Mouse (Mus musculus): Measurements from ENCODE around the gene Yy2. TPM values are rescaled to one million over a fixed set of nuclear protein-coding genes. Genes with fewer than 3 reads are reported as not detected.
A peak's percentile ranks its signal among the peaks of the same experiment; 100 is the strongest.

Yy2 gene
- 0.77 TPM for polyA plus RNA-seq (2012; fragmentation: generic; extraction: Trizol)
- long read RNA-seq, experiment 1, result 0 reads
- long read RNA-seq, experiment 2, result 0 reads

DNA sequence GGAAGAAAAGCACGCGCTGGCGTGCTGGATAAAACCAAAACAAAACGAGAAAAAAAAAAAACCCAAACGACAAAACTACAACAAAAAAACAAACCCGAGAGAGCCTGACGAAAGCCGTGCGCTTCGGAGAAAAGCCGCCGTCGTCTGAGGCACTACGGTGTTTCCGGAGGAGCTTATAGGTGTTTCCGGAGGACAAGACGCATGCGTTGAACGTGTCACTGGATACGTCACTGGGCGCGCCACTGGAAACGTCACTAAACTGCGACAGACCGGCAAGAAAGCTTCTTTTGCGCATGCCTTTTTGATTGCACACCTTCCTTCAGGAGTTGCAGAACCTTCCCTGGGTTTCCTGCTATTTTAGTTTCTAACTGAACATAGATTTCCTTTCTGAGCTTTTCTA is at the start of gene Yy2:
TSS of gene Yy2 (minus strand) at position 146 of the 400 bp plus-strand sequence.
- no peak for TF ChIP-seq USF1 (IDR thresholded peaks at IDR 0.05; ENCODE audit: low read depth)
- no peak for TF ChIP-seq MAX (IDR thresholded peaks at IDR 0.05)
- no peak for TF ChIP-seq MYOG (IDR thresholded peaks at IDR 0.05; ENCODE audit: control insufficient read depth, extremely low read depth, insufficient read length)
- TF ChIP-seq CEBPB (IDR thresholded peaks at IDR 0.05; ENCODE audit: low read depth), result no peak
- no peak for TF ChIP-seq MYOD1 (IDR thresholded peaks at IDR 0.05; ENCODE audit: control insufficient read depth, insufficient read length, low read depth)
- TF ChIP-seq CTCF (IDR thresholded peaks at IDR 0.05; ENCODE audit: control insufficient read depth, insufficient read depth, insufficient read length), result no peak
- TF ChIP-seq FOSL1 (IDR thresholded peaks at IDR 0.05; ENCODE audit: insufficient read depth, low read length, poor library complexity, severe bottlenecking), result no peak
- no peaks in the 10 kb centered on the region for H3K79me3 ChIP-seq (ENCODE audit: low read depth)
- H3K27me3 ChIP-seq (ENCODE audit: control insufficient read depth, insufficient read depth, insufficient read length), result no peaks in the 10 kb centered on the region
- no peak within 1 kb of the TSS for H3ac ChIP-seq (ENCODE audit: control insufficient read depth, insufficient read length, low read depth)
- no peaks in the 10 kb centered on the region for H3K79me2 ChIP-seq (ENCODE audit: control insufficient read depth, insufficient read depth)
- no peak within 1 kb of the TSS for H3K4me3 ChIP-seq (ENCODE audit: insufficient read depth, poor library complexity, severe bottlenecking)
- H3K36me3 ChIP-seq (ENCODE audit: control insufficient read depth, insufficient read depth), result peaks cover 7% of the 10 kb centered on the region

DNA sequence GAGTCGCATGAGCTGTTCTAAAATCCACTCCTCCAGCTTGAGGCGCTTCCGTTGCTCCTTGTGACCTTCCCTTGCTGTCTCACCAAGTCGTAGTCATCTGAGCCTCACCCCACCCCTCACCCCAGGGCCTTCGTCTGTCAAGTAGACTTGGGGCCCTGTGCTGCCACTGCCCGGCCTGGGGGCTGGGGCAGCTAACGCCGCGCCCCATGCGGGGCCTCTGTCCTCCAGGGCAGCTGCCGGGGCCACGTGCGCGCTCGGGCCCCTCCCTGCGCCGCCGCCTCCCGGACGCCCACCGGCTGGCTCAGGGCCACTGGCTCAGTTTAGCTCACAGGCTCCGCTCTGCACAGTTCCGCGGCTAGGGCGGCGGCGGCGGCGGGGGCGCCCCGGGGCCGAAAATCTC is 44.1 kb upstream of the Yy2 start:
- no peaks in the 10 kb centered on the region for H3K79me3 ChIP-seq (ENCODE audit: low read depth)
- no peaks in the 10 kb centered on the region for H3K79me2 ChIP-seq (ENCODE audit: control insufficient read depth, insufficient read depth)
- TF ChIP-seq MYOD1 (IDR thresholded peaks at IDR 0.05; ENCODE audit: control insufficient read depth, insufficient read length, low read depth), result no peak
- TF ChIP-seq USF1 (IDR thresholded peaks at IDR 0.05; ENCODE audit: low read depth), result no peak
- TF ChIP-seq CEBPB (IDR thresholded peaks at IDR 0.05; ENCODE audit: low read depth), result no peak
- TF ChIP-seq FOSL1 (IDR thresholded peaks at IDR 0.05; ENCODE audit: insufficient read depth, low read length, poor library complexity, severe bottlenecking), result no peak
- TF ChIP-seq MAX (IDR thresholded peaks at IDR 0.05), result no peak
- no peak for TF ChIP-seq CTCF (IDR thresholded peaks at IDR 0.05; ENCODE audit: control insufficient read depth, insufficient read depth, insufficient read length)
- no peak for TF ChIP-seq MYOG (IDR thresholded peaks at IDR 0.05; ENCODE audit: control insufficient read depth, extremely low read depth, insufficient read length)
- no peaks in the 10 kb centered on the region for H3K36me3 ChIP-seq (ENCODE audit: control insufficient read depth, insufficient read depth)
- H3ac ChIP-seq (ENCODE audit: control insufficient read depth, insufficient read length, low read depth), result no peak overlapping the region
- H3K27me3 ChIP-seq (ENCODE audit: control insufficient read depth, insufficient read depth, insufficient read length), result no peaks in the 10 kb centered on the region
- H3K4me3 ChIP-seq (ENCODE audit: insufficient read depth, poor library complexity, severe bottlenecking), result no peak overlapping the region

DNA sequence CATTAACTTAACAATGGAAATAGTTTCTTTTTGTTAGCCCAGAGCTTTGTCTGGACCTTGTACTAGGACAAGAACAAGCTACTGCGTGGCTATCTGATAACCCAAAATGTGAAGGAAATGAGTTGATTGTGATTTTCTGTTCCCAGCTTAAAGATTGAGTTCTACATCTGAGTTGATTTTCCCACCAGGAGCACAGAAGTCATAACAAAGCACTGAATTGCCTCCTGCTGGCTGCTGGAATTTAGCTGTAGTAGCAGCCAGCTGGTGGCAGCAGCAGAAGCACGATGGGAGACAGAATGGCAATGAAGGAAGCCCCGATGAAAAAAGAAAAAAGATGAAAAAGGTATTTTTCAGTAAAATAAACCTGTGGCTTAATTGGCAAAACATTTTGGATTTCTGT is 32.7 kb upstream of the Yy2 start:
- TF ChIP-seq USF1 (IDR thresholded peaks at IDR 0.05; ENCODE audit: low read depth) (no peak), CTCF (IDR thresholded peaks at IDR 0.05; ENCODE audit: control insufficient read depth, insufficient read depth, insufficient read length) (no peak), CEBPB (IDR thresholded peaks at IDR 0.05; ENCODE audit: low read depth) (no peak), MYOG (IDR thresholded peaks at IDR 0.05; ENCODE audit: control insufficient read depth, extremely low read depth, insufficient read length) (no peak), FOSL1 (IDR thresholded peaks at IDR 0.05; ENCODE audit: insufficient read depth, low read length, poor library complexity, severe bottlenecking) (no peak), MYOD1 (IDR thresholded peaks at IDR 0.05; ENCODE audit: control insufficient read depth, insufficient read length, low read depth) (no peak), MAX (IDR thresholded peaks at IDR 0.05) (no peak)
- no peaks in the 10 kb centered on the region for H3K27me3 ChIP-seq (ENCODE audit: control insufficient read depth, insufficient read depth, insufficient read length)
- H3K4me3 ChIP-seq (ENCODE audit: insufficient read depth, poor library complexity, severe bottlenecking), result no peak overlapping the region
- no peak overlapping the region for H3ac ChIP-seq (ENCODE audit: control insufficient read depth, insufficient read length, low read depth)
- H3K79me3 ChIP-seq (ENCODE audit: low read depth), result peaks cover 12% of the 10 kb centered on the region
- H3K36me3 ChIP-seq (ENCODE audit: control insufficient read depth, insufficient read depth), result no peaks in the 10 kb centered on the region
- peaks cover 30% of the 10 kb centered on the region for H3K79me2 ChIP-seq (ENCODE audit: control insufficient read depth, insufficient read depth)

GRCm38 (mm10) chrX:157598186-157598996 is 29.6 kb upstream of the Yy2 start, which contains the start of gene Mbtps2:
Gene Mbtps2, minus strand, starts transcription at chrX:157598715.
- Histone ChIP-seq H3K36me3 (ENCODE audit: control insufficient read depth, insufficient read depth) (no peaks in the 10 kb centered on the region), H3ac (ENCODE audit: control insufficient read depth, insufficient read length, low read depth) (peak within 1 kb of the TSS; percentile 41), H3K27me3 (ENCODE audit: control insufficient read depth, insufficient read depth, insufficient read length) (no peaks in the 10 kb centered on the region), H3K79me3 (ENCODE audit: low read depth) (peaks cover 37% of the 10 kb centered on the region), H3K79me2 (ENCODE audit: control insufficient read depth, insufficient read depth) (peaks cover 59% of the 10 kb centered on the region), H3K4me3 (ENCODE audit: insufficient read depth, poor library complexity, severe bottlenecking) (peak within 1 kb of the TSS; percentile 49)
- TF ChIP-seq MYOD1 (IDR thresholded peaks at IDR 0.05; ENCODE audit: control insufficient read depth, insufficient read length, low read depth), result no peak
- peak; percentile 37 for TF ChIP-seq MAX (IDR thresholded peaks at IDR 0.05)

- H3K79me3 ChIP-seq (ENCODE audit: low read depth), result peaks cover 43% of the 10 kb centered on the region
- H3ac ChIP-seq (ENCODE audit: control insufficient read depth, insufficient read length, low read depth), result peak overlapping the region; percentile 41
- peak overlapping the region; percentile 49 for H3K4me3 ChIP-seq (ENCODE audit: insufficient read depth, poor library complexity, severe bottlenecking)
- H3K27me3 ChIP-seq (ENCODE audit: control insufficient read depth, insufficient read depth, insufficient read length), result no peaks in the 10 kb centered on the region
- H3K36me3 ChIP-seq (ENCODE audit: control insufficient read depth, insufficient read depth), result no peaks in the 10 kb centered on the region
- TF ChIP-seq FOSL1 (IDR thresholded peaks at IDR 0.05; ENCODE audit: insufficient read depth, low read length, poor library complexity, severe bottlenecking) (no peak), MAX (IDR thresholded peaks at IDR 0.05) (peak; percentile 43)
- peaks cover 66% of the 10 kb centered on the region for H3K79me2 ChIP-seq (ENCODE audit: control insufficient read depth, insufficient read depth)
These were observed 28.9 kb upstream of the Yy2 start for GRCm38 (mm10) chrX:157597585-157598185.

All from C2C12 (cell line).